Mouse (Mus musculus): ENCODE measurements at regions not wholly inside any gene's neighbourhood (a gene's known extent, or its start where the extent isn't known, plus 50 kb on each side); places are given as distances from the start of the nearest gene placed in this dataset.

- DNase-seq: no peak
Observed at GRCm38 (mm10) chr2:50755616-50756450, 393.1 kb downstream of the Rnd3 start.

GRCm38 (mm10) chr2:50755160-50755559 lies 393.8 kb downstream of the Rnd3 start:
- no peak for DNase-seq

DNA sequence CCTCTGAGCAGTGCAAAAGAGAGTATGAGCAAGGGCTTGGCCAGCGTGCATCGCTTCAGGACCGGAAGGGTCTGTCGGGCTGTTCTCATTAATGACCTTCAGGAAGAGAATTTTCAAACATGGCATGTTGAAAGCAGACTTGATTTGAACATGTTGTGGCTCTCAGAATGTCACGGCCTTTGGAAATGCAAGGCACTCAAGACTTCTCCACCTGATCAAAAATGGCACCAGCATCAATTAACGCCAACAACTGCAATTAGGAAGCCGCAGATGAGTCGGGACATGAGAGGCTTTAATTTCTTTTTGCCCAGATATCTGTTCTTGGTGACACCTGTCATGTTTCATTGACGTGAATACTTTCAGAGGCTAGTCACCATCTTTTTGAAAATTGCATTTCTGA lies 396.5 kb downstream of the Rnd3 start:
- no peak for DNase-seq

DNA sequence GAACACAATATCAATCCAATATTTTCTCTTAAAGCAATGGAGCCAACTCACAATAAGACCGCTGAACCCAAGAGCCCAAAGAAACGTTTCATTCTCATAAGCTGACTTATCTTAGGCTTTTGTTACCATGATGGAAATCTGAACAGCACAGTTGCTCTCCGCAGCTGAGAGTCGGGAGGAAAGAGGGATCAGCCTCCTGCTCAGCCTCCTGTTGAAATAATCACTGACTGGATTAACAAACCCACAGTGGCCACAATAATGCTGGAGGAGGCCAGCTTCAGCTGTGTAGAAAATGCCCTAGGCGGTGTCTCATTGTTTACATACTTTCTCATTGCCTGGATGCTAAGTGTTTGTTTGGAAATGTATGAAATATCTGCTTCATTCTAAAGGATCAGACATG lies 398.1 kb downstream of the Rnd3 start:
- DNase-seq: no peak

DNA sequence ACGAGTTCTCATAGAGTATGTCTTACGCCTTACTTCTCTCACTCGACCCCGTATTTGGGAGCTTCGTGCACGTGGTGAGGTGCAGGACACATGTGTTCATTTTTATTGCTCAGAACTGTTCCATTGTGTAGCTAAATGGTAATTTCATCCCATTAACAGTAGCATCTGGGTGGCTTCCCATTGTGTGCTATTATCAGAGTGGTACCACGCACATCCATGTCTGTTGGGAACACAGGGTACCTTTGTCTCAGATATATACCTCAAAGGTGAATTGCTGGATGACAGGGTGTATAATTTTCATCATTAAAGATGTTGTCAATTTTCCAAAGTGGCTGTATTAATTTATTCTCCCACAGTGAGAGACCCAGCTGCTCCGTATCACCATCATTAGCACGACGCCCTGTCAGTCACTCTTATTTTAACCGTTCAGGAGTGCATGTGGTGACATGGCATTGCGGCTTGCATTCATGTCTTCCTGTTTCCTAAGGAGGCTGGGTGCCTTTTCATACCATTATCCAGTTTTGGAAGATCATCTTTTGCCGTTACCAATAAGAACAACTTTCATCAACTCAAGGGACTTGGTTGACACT lies 404.2 kb downstream of the Rnd3 start:
- no peak for DNase-seq

GRCm38 (mm10) chr2:50743785-50744258 lies 405.1 kb downstream of the Rnd3 start:
- DNase-seq: no peak

DNA sequence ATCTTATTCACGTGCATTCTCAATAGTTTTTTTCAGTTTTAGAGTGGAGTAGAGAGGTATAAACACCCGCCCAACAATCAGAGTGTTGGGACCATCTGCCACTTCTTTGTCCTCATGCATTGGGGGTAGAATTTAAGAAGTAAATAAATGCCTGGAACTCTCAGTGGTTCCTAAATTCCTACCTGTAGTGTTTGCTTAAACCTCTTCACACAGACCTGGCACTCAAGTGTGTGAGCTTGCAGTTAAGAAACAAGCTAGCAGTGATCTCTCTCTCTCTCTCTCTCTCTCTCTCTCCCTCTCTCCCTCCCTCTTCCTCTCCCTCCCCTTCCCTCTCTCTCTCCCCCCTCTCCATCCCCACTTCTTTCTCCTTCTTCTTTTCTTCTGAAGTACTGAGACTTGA lies 406.5 kb downstream of the Rnd3 start:
- no peak for DNase-seq

DNA sequence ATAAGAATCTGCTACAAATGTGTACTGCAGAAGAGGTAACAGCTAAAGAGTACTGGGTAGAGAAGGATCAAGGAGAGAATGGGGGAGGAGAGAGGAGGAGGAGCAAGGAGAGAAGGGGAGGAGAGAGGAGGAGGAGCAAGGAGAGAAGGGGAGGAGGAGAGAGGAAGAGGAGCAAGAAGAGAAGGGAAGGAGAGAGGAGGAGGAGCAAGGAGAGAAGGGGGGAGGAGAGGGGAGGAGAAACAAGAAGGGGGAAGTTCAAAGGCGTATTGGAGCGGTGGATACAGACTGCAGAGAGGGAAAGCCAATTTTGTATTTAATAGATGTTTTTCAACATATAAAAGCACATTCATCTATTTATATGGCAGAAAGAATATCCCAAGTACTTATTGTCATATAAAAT lies 407.6 kb downstream of the Rnd3 start:
- no peak for DNase-seq

DNA sequence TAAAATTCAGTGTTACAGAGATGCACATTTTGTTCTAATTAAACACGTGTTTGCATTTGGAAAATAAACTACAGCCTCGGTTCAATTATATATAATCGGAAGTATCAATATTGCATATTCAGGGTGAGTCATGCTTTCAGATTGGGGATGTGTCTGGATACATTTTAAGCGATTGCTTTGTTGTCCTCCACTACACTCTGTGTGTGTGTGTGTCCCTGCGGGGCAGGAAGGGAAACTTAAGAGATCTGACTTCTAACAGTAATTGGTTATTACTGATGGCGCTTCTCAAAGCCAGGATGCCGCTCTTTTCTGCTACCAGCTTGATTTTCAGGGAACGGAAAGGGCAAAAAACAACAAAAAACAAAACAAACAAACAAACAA lies 409.3 kb downstream of the Rnd3 start:
- DNase-seq: no peak

GRCm38 (mm10) chr2:50738936-50739598 lies 409.8 kb downstream of the Rnd3 start:
- no peak for DNase-seq

- no peak for DNase-seq
Observed at GRCm38 (mm10) chr2:50737706-50738105, 411.2 kb downstream of the Rnd3 start.

DNA sequence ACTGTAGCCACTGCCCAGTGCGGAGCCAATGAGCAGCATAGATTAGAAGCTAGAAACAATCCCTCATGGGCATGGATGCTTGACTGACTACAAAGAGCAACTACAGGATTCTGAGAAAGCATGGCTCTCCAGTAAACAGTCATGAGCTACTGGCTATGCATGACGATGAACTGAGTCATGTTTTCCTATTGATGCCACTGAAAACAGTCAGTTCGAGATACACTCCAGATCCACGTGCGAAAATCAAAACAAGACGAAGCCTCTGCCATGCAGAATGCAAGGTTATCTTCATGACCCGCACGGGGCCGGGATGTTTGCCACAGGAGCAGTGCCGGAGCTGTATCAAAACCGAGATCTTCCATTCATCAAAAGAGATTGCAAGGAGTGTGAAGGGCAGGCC lies 413.9 kb downstream of the Rnd3 start:
- no peak for DNase-seq

DNA sequence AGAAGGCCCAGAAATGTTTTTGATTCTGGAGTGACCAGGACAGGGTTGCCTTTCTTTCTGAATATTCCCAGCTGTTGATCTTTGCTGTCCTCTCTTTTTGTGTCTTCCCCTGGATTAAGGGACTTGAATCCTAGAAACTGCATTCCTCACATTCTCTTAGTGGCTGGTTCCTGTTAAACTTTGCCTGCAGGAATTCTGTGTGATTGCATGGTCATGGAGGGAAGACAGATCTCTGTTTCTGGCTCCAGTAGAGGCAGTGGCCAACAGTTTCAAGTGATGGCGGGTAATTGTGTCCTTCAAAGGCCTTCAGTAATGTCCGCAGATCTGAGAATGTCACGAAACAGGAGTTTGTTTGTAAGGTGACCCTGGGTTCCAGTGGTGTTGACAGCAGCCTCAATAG lies 410.1 kb upstream of the Mmadhc start:
- no peak for DNase-seq

DNA sequence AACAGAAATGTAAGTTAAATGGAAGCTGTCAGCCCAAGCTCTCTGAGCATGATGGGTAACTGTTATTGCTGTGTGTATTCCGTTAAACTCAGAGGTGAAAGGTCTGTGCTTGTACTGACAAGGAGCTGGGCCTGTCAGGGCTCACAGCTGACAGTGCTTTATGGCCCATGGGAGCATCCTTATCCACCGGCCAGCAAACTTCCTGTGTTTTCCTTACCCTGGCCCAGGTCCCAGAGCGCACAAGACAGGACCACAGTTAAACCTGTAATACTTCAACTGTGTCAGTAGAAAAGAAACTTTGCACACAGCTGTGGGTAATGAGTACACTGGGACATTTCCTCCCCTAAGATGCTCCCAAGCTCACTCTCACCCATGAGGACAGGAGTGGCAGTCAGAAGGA lies 407.7 kb upstream of the Mmadhc start:
- no peak for DNase-seq

GRCm38 (mm10) chr2:50702584-50703450 lies 406.2 kb upstream of the Mmadhc start:
- DNase-seq: no peak

DNA sequence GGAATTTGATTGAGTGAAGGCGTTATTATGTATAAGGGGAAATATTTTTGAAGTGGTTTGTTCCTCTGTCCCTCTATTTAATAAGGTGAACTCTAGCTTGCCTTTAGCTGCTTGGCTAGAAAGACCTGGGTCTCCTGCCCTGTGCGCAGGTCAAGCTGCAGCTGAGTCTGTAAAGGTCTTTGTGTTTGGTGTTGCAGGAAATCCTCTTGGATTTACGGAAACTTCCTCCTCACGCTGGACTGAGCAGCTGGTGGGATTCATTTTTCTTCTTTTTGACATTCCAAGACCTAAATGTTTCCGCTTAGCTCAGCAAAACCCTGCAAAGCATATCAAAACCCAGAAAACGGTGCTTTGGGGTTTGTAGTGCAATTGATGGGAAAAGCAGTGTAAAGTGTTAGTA lies 402.2 kb upstream of the Mmadhc start:
- DNase-seq: no peak

- no peak for DNase-seq
Observed at GRCm38 (mm10) chr2:50696575-50696974, 400.0 kb upstream of the Mmadhc start.

- DNase-seq: peak; percentile 13 to 18
Observed at GRCm38 (mm10) chr2:50694849-50695248, 398.2 kb upstream of the Mmadhc start.

DNA sequence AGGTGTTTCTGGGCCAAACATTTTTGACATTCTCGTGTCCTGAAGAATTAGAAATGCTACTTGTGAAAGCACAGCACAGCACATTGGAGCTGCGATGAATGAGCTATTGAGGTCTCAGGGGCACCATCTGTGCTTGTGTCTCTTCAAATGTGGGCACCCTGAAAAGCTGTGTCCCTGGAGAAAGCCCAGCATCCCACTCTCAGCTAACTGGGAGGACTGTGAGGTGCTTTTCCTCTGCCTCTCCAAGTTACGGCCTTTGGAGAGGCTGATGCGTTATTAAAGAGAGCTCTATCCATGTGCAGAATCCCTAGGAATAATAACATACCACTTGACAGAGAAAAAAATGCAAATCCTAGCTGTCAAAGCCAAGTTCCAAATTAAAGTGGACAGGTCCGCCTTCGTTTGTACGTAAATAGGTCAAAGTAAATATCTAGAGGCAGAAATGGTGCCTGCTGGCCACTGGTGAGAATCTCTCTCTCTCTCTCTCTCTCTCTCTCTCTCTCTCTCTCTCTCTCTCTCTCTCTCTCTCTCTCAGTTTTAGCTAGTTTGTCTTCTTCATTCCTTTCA lies 397.3 kb upstream of the Mmadhc start:
- peak; percentile 30 to 34 for DNase-seq

DNA sequence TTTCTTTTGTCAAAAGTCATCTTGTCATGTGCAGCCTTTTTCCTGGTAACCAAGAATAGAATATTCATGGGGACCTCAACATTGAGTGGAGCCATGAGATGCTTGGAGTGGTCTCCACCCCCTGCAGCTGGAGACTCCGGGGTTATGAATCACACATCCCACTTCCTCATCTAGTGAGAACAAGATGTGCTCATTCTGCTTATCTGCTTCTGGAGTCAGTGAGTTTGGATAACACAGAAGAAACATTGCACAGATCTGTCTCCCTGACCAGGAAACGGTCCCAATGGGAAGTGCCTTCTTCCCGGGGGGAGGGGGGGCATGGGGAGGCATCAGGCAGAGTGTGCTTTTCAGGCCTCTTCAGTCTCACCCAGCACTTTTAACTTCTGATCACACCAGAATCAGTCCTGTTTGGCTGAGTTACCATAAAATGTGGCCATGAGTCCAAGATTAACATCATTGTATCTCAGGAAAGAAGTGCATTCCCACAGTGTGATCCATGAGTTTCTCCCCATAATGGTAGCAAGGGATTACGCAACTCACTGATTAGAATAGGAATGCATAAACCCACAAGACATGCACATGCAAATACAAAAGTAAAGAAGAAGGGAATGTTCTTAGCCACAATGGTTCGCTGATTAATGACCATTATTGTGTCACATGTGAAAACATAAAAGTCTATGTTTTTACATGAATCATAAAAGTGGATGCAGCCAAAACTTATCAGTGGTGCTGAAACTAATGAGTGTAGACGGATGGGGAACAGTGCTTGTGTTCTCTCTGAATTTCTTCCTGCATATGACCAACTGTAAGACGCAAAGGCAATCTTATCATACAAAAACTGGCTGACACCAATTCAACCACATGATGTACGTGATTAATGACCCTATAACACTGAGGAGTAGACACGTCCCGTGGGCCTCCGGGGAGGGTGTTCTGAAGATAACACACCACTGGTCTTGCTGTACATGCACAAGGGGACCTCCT lies 393.8 kb upstream of the Mmadhc start:
- no peak for DNase-seq

DNA sequence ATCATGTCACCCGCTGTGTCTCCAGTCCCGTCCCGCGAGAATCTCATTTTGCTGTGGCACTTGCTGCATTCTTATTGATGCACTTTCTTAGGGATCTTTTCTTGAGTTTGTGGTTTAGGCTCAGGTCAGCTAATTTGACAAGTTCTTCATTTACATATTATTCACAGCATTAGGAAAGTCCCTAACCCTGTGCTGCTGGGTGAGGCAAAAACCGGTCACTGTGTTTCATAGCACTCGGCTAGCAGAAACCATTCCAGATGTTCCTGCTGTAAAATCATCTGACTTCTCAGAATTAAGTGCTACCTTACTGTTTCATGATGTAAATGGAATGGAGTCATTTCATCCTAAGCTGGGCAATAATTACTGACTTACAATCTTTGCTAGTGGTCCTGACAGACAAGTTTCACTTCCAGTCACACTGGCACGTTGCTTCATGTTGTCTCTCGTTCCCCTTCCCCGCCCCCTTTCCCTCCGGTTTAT lies 391.1 kb upstream of the Mmadhc start:
- DNase-seq: no peak

Data from cerebellum, postnatal 25 days (tissue).